9 mouse cellular contexts compared by ENCODE assay signal in genomic region chr15:88867368-88868023, GRCm38 (mm10). TPM values are rescaled to one million over a fixed set of nuclear protein-coding genes. Genes with fewer than 3 reads are reported as not detected.
A peak's percentile ranks its signal among the peaks of the same experiment; 100 is the strongest.
DNase-seq lines count a peak whose midpoint lies in the region; ATAC-seq lines count a peak whose summit lies in the region.
"Had no signal": no experiment of that assay in that cellular context is flagged by ENCODE, and none has a peak within 500 bp of the region (broad histone marks: within the 10 kb centered on the region; RNA-seq: fewer than 3 reads in every experiment).

No protein-coding gene starts in this region.

- no peaks in the 10 kb centered on the region for H3K27me3 ChIP-seq in heart, embryonic 12.5 days (replicated peaks)
- no peaks in the 10 kb centered on the region for H3K27me3 ChIP-seq in stomach, embryonic 15.5 days (replicated peaks)

- no peaks in the 10 kb centered on the region for H3K9me3 ChIP-seq in heart, embryonic 12.5 days (replicated peaks)
- no peaks in the 10 kb centered on the region for H3K9me3 ChIP-seq in stomach, embryonic 15.5 days

- H3K9ac ChIP-seq in heart, embryonic 12.5 days: peak overlapping the region; percentile 31; the same call in 1 of the 2 replicates
- no peak overlapping the region for H3K9ac ChIP-seq in stomach, embryonic 15.5 days
- H3K9ac ChIP-seq: liver, embryonic 14.5 days had no signal

- peak overlapping the region; percentile 93 for H3K27ac ChIP-seq in heart, embryonic 12.5 days (ENCODE audit: poor library complexity, severe bottlenecking)
- peak overlapping the region; percentile 68 for H3K27ac ChIP-seq in stomach, embryonic 15.5 days
- H3K27ac ChIP-seq: liver, embryonic 14.5 days had no signal

- DNase-seq in gastrocnemius, postnatal 25 days: peak; percentile 71
- no peak for DNase-seq in gastrocnemius, postnatal 14 days
- peak; percentile 89 for DNase-seq in adipocyte (ENCODE audit: low spot score)
- DNase-seq in kidney, postnatal 4 days: peak; percentile 53 to 71
- no peak for DNase-seq in spleen, postnatal 14 days (ENCODE audit: low spot score in 2 of 2)

- ATAC-seq in heart, embryonic 12.5 days (ENCODE audit: insufficient number of reproducible peaks, low FRiP score): peak; percentile 52
- no peak for ATAC-seq in stomach, embryonic 15.5 days (ENCODE audit: insufficient read depth, low FRiP score, low read depth)
- ATAC-seq in erythroid progenitor cell, adult 5-6 weeks (replicated peaks; ENCODE audit: low FRiP score, poor library complexity, severe bottlenecking): no peak

- peaks cover 48% of the 10 kb centered on the region for H3K4me1 ChIP-seq in heart, embryonic 12.5 days (replicated peaks)
- peaks cover 41% of the 10 kb centered on the region for H3K4me1 ChIP-seq in stomach, embryonic 15.5 days

- 11% methylated on average over 5 of the region's 5 CpGs for WGBS in heart, embryonic 12.5 days
- 19% methylated on average over 5 of the region's 5 CpGs for WGBS in stomach, embryonic 15.5 days

- peaks cover 30% of the 10 kb centered on the region for H3K36me3 ChIP-seq in heart, embryonic 12.5 days
- H3K36me3 ChIP-seq in stomach, embryonic 15.5 days: peaks cover 24% of the 10 kb centered on the region

- H3K4me2 ChIP-seq in heart, embryonic 12.5 days: peak overlapping the region; percentile 96
- H3K4me2 ChIP-seq in stomach, embryonic 15.5 days: no peak overlapping the region

- intact Hi-C loops in gastrocnemius, postnatal 14 days (cut with DNase I; ENCODE audit: low total_unique reads): no loop called here

- no peak overlapping the region for H3K4me3 ChIP-seq in heart, embryonic 12.5 days
- H3K4me3 ChIP-seq in stomach, embryonic 15.5 days (replicated peaks): no peak overlapping the region

RNA-seq across cellular contexts. Expression of gene Pim3, which starts 5.5 kb away (rescaled TPM):
- 10 to 100 TPM; 20.6 to 22.2 TPM for total RNA-seq in gastrocnemius, postnatal 25 days (2021)
- total RNA-seq in gastrocnemius, postnatal 14 days (2021): 10 to 100 TPM; 13.4 to 26.0 TPM
- 67.5 and 68.1 TPM in 2 replicates for polyA plus RNA-seq in heart, embryonic 12.5 days (2016; fragmentation: Nextera tagmentation; extraction: Ambion mirVana)
- polyA plus RNA-seq in stomach, embryonic 15.5 days (2015; fragmentation: Nextera tagmentation; extraction: Ambion mirVana): 68.7 and 74.8 TPM in 2 replicates
- 0.72 and 1.3 TPM in 2 replicates for total RNA-seq in erythroid progenitor cell, adult 5-6 weeks (2015; ENCODE audit: low replicate concordance)
- total RNA-seq in erythroid progenitor cell, adult 5-6 weeks (2017; ENCODE audit: low replicate concordance): 0.68 and 1.5 TPM in 2 replicates

RNA-seq across cellular contexts. Expression of gene Creld2, which starts 48.0 kb away (rescaled TPM):
- 1 to 10 TPM; 9.8 to 9.9 TPM for total RNA-seq in gastrocnemius, postnatal 25 days (2021)
- total RNA-seq in gastrocnemius, postnatal 14 days (2021): 10 to 100 TPM in 1 of 2 experiments, 1 to 10 TPM in 1; 8.9 to 11.4 TPM
- 61.9 and 66.4 TPM in 2 replicates for polyA plus RNA-seq in heart, embryonic 12.5 days (2016; fragmentation: Nextera tagmentation; extraction: Ambion mirVana)
- 124 and 125 TPM in 2 replicates for polyA plus RNA-seq in stomach, embryonic 15.5 days (2015; fragmentation: Nextera tagmentation; extraction: Ambion mirVana)
- total RNA-seq in erythroid progenitor cell, adult 5-6 weeks (2015; ENCODE audit: low replicate concordance): 19.8 and 26.4 TPM in 2 replicates
- 24.8 and 41.9 TPM in 2 replicates for total RNA-seq in erythroid progenitor cell, adult 5-6 weeks (2017; ENCODE audit: low replicate concordance)

RNA-seq across cellular contexts. Expression of gene Alg12, which starts 48.4 kb away (rescaled TPM):
- 1 to 10 TPM; 3.5 to 5.2 TPM for total RNA-seq in gastrocnemius, postnatal 25 days (2021)
- 1 to 10 TPM; 4.9 to 5.4 TPM for total RNA-seq in gastrocnemius, postnatal 14 days (2021)
- 9.3 and 9.4 TPM in 2 replicates for polyA plus RNA-seq in heart, embryonic 12.5 days (2016; fragmentation: Nextera tagmentation; extraction: Ambion mirVana)
- polyA plus RNA-seq in stomach, embryonic 15.5 days (2015; fragmentation: Nextera tagmentation; extraction: Ambion mirVana): 11.6 and 13.4 TPM in 2 replicates
- total RNA-seq in erythroid progenitor cell, adult 5-6 weeks (2015; ENCODE audit: low replicate concordance): 5.0 and 5.4 TPM in 2 replicates
- total RNA-seq in erythroid progenitor cell, adult 5-6 weeks (2017; ENCODE audit: low replicate concordance): 1.2 and 2.4 TPM in 2 replicates

Comparison
In these comparisons a context has a peak if more than half of its experiments do, and no peak if none do; other contexts are left out.
1. DNase-seq: peak in gastrocnemius, postnatal 25 days (single experiment), adipocyte (single experiment) and kidney, postnatal 4 days (2 of 2); none in gastrocnemius, postnatal 14 days (single experiment) and spleen, postnatal 14 days (0 of 2).
2. RNA of gene Pim3, which starts 5.5 kb away (total RNA-seq): 13.4 to 26.0 TPM in gastrocnemius, postnatal 14 days and 20.6 to 22.2 TPM in gastrocnemius, postnatal 25 days; 0.68 to 1.5 TPM in erythroid progenitor cell, adult 5-6 weeks; every median in the first group is over 4 times any median in the second.